Mouse (Mus musculus): ENCODE results near the gene Scn3a.
A peak's percentile ranks its signal among the peaks of the same experiment; 100 is the strongest.
"Not testable (repeated sequence)": the region's sequence is repeated elsewhere in the genome, so short reads cannot be mapped to it uniquely, and the experiment has no call there.

Scn3a gene

GRCm38 (mm10) chr2:65483434-65483833 lies 84.0 kb downstream of the Scn3a start:
- DNase-seq = no peak

DNA sequence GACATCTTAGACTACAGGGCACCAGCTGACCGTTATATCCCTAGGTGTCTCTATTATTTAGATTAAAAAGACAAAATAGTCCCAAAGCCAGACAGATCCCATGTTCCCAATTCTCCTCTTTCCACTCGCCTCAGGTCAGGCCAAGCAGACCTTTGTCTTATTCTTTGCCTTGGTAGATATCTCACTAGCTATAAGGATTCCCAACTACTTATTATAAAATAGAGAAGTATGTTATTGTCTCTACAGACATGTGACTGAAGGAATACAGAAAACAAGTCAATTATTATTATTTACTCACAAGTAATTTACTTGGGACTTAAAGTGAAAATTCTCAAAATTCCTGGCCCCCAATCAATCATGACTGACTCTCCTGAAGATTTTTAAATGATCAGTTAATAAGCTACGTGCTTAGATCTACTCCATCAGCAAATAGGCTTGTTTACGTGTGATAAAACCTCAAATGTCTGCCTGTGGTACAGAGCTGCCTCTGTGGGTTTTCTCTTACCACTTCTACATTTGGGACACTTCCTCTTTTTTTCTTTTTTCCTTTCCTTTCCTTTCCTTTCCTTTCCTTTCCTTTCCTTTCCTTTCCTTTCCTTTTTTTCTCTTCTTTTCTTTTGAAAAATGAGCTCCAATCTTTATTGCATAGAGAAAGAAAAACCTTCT lies 86.3 kb downstream of the Scn3a start:
- DNase-seq = no peak

GRCm38 (mm10) chr2:65471311-65471882 lies 96.0 kb downstream of the Scn3a start:
- no peak for DNase-seq

DNA sequence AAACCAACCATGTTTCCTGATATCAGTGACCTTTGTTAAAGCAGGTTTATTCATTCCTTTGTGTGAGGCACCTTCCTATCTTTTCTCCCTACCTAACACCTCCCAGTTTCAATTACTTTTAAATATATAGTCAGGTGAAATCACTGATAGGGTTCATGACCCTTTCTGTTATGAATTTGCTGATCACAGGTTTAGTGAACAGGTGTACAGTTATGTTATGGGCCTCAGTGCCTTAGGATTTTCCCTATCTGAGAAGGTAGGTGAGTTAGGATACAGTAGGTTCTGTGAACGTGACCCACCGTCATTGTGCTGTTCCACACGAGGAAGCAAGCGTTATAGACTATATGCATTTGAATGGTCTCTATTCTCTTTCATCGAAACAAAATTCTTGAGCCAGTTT lies 101.7 kb downstream of the Scn3a start:
- no peak for DNase-seq

DNA sequence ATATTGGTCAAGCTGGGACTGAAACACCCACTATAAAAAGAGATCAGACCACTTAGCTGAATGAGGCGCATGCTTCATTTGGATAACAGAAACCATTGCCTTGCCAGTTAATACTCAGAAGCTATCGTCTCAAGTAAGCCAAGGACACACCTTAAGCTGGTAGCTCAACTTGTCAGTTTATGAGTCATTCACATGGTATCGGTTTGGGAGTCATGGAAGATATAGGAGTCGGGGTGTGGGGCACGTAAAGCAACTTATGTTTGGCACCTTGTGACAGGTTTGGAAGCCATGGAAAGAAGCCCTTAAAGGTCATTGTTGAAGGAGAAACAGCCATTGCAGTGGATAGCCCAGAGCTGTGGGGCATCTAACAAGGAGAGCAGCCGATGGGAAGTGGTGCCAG lies 113.7 kb downstream of the Scn3a start:
- DNase-seq = no peak

DNA sequence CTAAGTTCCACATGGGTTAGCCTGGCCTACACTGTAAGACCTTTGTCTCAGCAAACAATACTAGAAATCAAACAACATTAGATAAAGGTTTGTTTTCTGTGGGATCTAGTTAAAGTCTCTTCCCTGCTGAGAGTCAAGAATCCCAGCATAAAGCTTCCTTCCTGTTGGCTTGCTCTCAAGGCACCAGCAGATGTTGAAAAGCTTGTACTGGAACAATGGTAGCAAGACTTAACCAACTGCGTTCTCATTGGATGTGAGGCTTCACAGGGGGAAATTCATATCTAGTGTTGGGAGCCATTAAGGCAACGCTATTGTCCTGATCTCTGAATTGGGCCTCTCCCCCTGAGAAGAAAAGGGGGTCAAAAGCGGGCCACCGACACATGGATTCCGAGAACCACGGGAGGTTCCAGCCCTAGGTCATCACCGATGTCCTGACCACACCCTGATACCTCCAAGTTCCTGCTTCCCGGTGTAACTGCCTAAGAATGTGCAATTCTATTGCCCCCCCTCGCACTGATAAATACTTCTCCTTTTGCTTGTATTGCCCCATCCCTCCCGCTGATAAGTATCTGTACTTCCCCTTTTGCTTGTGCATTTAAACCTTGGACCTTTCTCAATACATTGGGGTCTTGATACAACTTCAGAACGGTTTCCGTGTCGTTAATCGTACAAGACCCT lies 115.9 kb downstream of the Scn3a start:
- not testable (repeated sequence) for DNase-seq

DNA sequence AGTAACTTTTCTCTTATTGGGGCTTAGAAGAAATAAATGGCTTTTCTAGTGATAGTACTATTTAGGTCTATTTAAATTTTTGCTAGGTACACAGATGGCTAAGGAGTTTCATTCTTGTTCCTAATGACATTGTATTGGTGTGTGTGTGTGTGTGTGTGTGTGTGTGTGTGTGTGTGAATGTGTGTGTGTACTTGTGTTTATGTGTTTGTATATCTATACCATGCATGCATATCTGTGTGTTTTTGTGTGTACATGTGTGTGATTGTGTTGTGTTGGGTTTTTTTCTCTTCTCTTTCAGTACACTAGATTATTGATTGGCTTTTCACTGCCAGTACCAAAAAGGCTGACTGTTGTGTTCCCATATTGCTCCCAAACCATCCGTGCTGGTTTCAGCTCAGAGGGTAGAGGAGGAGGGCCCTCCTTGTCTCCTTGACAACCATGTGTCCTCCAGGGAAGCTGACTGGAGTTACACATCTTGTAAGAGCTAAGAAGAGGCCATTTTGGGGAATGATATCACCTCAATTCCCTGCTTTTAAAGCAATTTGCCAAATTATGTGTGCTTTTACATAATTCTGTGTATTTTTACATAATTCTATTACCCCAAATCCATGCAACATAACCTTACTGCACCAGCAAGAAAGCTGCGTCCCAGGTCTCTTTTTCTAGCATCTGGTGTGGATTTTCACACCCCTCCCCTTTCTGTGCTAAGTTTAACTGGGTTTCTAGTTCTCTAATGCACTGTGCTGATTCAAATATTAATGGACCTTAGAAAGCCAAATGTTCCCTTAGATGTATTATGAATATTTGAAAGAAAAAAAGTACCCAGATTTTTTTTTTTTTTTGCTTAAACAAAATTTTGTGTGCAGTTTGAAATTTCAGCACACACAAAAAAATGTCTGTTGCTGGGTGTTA lies 116.7 kb downstream of the Scn3a start:
- no peak for DNase-seq

- DNase-seq = no peak
Observed at GRCm38 (mm10) chr2:65449126-65449828, 118.2 kb downstream of the Scn3a start.

DNA sequence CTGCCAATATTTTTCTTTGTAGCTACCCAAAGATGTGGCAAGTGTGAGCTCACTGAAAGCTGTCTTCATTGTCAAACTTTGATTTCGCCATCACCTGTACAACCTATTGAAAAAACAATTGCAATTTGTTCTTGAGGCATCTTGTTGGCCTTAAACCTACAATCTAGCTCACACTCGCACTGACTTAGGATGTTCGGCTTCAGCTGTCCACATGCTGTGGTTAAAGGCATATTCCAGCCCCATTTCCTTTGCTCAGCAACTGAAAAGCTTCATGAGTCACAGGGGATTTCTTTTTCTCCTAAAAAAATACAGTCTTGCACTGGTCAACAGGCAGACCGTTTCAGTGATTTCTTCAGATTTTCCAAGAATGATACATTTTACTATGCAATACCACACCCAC lies 124.3 kb downstream of the Scn3a start:
- DNase-seq = no peak

DNA sequence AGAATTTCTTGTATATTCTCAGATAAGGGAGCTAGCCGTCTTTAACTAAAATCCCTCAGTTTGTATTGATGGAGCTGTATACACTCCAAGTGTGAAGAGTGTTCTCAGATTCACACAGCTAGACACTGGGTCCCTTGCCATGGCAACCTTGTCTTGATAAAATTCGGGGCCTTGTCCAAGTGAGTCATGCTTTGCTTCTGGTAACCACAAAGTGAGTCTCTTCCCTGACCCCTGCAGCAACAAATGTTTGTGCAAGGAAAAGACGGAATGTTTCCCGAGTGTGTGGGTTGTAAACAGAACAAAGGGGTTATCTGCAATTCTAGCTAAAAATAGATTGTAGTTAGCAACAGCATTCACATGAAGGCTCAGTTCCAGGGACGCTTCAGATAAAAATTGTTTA lies 125.9 kb downstream of the Scn3a start:
- DNase-seq = no peak

DNA sequence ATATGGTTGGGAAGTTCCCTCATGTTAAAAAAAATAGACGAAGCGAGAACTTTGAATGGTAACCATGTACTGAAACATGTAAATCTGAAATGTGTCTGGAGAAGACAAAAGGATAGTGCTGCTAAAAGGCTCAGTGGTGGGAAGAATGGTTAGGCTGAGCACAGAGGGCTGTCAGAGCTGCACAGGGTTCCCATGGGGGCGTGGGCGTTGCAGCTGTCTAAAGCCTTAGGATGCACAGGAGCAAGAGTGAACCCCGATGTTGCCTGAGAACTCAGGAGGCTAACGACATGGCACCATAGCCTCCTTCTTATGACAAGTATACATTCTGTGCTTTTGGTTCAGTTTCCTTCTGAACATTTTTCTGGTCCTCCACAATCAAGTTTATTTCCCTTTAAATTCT lies 126.3 kb downstream of the Scn3a start:
- DNase-seq = no peak

DNA sequence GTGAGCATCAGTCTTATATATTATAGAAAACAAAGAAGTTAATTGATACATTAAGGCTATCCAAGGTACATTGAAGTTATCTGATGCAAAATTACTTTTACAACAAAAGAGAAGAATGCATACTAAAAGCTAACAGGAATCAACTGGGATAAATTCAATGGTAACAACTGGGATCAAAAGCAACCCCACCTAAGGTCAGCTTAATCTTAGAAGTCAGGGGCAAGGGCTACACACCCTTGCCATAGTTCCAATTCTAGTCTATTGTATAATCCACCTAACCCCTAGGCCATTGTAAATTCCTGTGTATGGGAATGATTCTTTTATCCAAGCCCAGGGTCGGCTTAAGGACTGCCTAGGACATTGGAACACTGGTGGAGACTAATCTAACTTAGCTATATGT lies 130.5 kb downstream of the Scn3a start:
- no peak for DNase-seq

DNA sequence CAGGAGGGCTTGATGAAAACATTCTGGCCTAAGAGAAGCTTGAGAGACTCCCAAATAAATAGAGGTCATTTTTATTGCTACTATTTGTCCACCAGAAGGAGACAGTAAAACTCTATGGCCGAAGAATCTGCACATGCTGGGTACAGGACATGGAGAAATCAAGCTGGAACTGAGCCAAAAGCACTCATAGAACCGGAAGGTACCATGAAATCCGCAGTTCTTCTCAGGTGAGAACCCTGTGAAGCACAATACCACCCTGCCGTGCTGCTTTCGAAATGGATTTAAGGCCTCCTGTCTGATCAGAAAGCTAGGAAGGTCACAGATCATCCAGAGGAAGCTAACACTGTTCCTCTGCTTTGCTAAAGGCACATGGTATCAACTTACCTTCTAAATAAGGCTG lies 143.9 kb downstream of the Scn3a start:
- DNase-seq = no peak

DNA sequence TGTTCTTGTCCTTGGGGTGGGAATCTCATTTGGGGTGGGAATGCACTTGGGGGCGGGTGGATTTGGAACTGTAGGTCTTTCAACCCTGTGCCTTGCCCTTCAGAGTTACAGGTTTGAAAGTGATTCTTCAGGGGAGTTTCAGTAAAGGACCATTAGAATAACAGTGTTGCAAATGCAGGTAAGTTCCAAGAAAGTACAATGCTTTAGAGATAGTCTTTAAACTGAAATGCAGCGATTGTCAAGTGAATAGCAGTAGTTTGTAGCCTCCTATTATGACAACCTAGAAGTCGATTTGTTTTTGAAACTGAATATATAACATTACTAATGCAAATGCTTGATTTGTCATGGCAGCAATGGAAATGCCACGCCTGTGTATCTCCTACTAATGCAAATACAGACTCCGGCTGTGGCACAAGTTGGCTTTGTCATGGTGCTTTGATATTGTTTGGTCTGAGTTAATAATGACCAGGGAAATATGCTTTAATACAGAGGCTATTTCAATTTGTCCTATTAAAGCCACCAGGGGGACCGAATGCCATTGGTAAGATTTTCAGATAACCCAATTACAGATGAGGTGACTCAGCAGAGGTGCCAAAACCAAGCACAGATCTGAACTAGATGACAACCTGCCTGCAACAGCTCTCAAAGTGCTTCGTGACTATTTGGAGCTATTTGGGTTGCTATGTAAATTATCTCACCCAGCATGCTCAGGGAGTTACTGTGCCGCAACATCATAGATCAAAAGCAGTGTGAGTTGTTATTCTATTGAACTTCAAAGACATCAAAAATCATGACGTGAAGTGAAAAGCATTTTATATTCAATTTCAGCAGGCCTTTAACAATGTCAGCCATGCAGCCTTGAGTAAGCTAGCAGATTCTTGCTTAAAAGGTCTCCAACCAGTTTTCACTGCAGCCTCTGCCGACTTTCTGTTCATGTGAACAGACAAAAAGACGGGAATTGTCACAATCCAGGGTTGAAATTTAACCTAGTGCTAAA lies 145.9 kb downstream of the Scn3a start:
- DNase-seq = no peak

GRCm38 (mm10) chr2:65418608-65419007 lies 148.8 kb downstream of the Scn3a start:
- no peak for DNase-seq

- DNase-seq = no peak
Observed at GRCm38 (mm10) chr2:65416535-65416934, 150.9 kb downstream of the Scn3a start.

DNA sequence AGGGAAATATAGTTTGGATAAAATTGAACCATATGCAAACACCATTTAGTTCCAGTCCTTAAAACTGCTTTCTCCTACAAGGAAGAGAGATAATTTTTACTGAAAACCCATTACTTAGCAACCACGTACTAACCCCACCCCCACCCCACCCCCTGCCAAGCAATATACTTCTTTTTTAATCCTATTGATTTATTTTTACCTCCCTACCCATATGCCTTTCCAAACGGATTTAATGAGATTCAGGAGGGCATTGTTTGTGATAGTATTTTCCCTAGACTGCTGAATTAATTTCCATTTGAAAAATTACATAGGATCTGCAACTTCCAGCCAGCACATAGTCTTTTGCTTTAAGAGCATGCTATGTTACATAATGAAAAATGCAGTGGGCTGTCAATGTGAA lies 152.1 kb downstream of the Scn3a start:
- no peak for DNase-seq

GRCm38 (mm10) chr2:65414806-65415281 lies 152.6 kb downstream of the Scn3a start:
- DNase-seq = peak; percentile 14

- peak; percentile 19 for DNase-seq
Observed at GRCm38 (mm10) chr2:65414237-65414636, 153.2 kb downstream of the Scn3a start.

DNA sequence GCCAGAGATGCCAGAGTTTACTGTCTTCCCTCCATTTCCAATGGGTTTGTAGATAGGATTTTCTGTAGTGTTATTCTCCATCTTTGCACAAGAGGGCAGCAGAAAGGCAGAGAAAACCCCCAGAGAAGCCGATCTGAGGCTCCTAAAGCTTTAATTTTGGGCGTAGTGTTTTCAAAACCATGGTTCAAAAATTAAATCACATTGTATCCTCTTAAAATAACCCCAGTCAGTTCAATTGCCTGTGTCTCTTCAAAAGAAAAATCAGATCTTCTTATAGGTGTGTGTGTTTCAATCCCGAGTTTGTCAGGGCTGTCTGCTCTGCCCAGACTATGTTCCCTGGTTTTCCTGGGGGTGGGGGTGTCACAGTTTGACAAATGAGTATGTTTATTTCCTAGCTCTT lies 153.7 kb downstream of the Scn3a start:
- no peak for DNase-seq
